Mouse (Mus musculus): ENCODE results near the gene Mthfsd. TPM values are rescaled to one million over a fixed set of nuclear protein-coding genes. Genes with fewer than 3 reads are reported as not detected.
A peak's percentile ranks its signal among the peaks of the same experiment; 100 is the strongest.

The Mthfsd gene
- total and polyA plus RNA-seq, 3 experiments = 46.1 to 62.6 TPM; not detected in 1

GRCm38 (mm10) chr8:121156990-121157491, 48.8 kb upstream of the Mthfsd start:
- peaks cover 8% of the 10 kb centered on the region for H3K79me2 ChIP-seq (ENCODE audit: control insufficient read depth, insufficient read depth, low read length, poor library complexity)
- peaks cover 0 to 23% of the 10 kb centered on the region in 2 experiments; a peak in 2 of 4 replicates for H3K36me3 ChIP-seq (ENCODE audit: control insufficient read depth in 1 of 2, insufficient read depth in 2 of 2, low read length in 2 of 2)
- H3K9me3 ChIP-seq (replicated peaks; ENCODE audit: insufficient read depth, low read length) = no peaks in the 10 kb centered on the region
- H3K27ac ChIP-seq (ENCODE audit: control insufficient read depth, low read depth, low read length) = peak overlapping the region; percentile 98
- TF ChIP-seq MAFK (IDR thresholded peaks at IDR 0.05; ENCODE audit: borderline replicate concordance, low read depth, low read length) (no peak), POLR2AphosphoS2 (IDR thresholded peaks at IDR 0.05; ENCODE audit: low read length) (no peak), RCOR1 (IDR thresholded peaks at IDR 0.05; ENCODE audit: low read depth, low read length) (0 out of 2 replicates have a peak, but pooled peaks have one; percentile 4), ELF1 (IDR thresholded peaks at IDR 0.05; ENCODE audit: low read depth, low read length) (no peak), ETS1 (IDR thresholded peaks at IDR 0.05; ENCODE audit: low read depth, low read length) (peak; percentile 51; the same call in 1 of the 2 replicates), POLR2AphosphoS5 (IDR thresholded peaks at IDR 0.05; ENCODE audit: borderline replicate concordance, low read depth, low read length) (no peak), TAL1 (IDR thresholded peaks at IDR 0.05; ENCODE audit: low read length) (peak; percentile 48), ZNF384 (IDR thresholded peaks at IDR 0.05; ENCODE audit: low read depth, low read length) (peak; percentile 90), EP300 (IDR thresholded peaks at IDR 0.05; ENCODE audit: low read depth in 1 of 2, low read length in 2 of 2) (peak; percentile 16 to 55)
- peaks cover 7 to 47% of the 10 kb centered on the region in 2 experiments; a peak in 3 of 4 replicates for H3K4me1 ChIP-seq (ENCODE audit: control insufficient read depth in 1 of 2, insufficient read depth in 2 of 2, low read length in 2 of 2)
- H3K9ac ChIP-seq (ENCODE audit: control insufficient read depth, low read depth, low read length, poor library complexity, severe bottlenecking) = peak overlapping the region; percentile 48
- no peak for DNase-seq (ENCODE audit: low read depth, low spot score)
- H3K4me3 ChIP-seq (ENCODE audit: control insufficient read depth in 1 of 2, insufficient read depth in 1 of 2, low read depth in 2 of 2, low read length in 2 of 2) = peak overlapping the region; percentile 25 to 49
- H3K27me3 ChIP-seq (ENCODE audit: control insufficient read depth in 1 of 2, insufficient read depth in 2 of 2, low read length in 2 of 2) = no peaks in the 10 kb centered on the region

DNA sequence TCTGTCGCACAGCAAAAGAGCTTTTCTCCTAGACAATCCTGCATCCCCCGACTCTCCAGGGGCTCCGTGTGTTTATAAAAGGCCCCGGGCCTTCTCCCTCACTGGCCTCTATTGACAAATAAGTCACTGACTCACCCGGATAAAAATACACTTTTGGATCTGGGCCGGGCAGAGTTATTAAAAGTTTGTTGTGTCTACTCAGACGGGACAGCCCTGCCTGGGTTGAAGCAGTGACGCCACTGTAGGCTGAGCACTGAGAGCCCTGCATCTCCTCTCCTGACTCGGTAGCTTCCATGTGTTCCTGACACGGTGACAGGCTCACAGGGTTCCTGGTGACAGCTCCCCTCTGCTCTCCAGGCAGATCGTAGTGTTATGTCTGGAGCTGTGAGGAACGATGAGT, 44.2 kb upstream of the Mthfsd start:
- TF ChIP-seq MAX (IDR thresholded peaks at IDR 0.05; ENCODE audit: low read length) (no peak), MAZ (IDR thresholded peaks at IDR 0.05; ENCODE audit: low read depth, low read length) (no peak), USF2 (IDR thresholded peaks at IDR 0.05; ENCODE audit: borderline replicate concordance in 1 of 2, insufficient read depth in 1 of 2, low read depth in 1 of 2, low read length in 2 of 2) (no peak), POLR2A (IDR thresholded peaks at IDR 0.05; ENCODE audit: control insufficient read depth in 1 of 2, insufficient read depth in 1 of 2, low read depth in 1 of 2, low read length in 2 of 2, poor library complexity in 1 of 2) (no peak), USF1 (IDR thresholded peaks at IDR 0.05; ENCODE audit: low read depth, low read length) (no peak), HCFC1 (IDR thresholded peaks at IDR 0.05; ENCODE audit: low read depth, low read length) (no peak), CHD1 (IDR thresholded peaks at IDR 0.05; ENCODE audit: low read depth, low read length) (no peak), POLR2AphosphoS2 (IDR thresholded peaks at IDR 0.05; ENCODE audit: low read length) (no peak), MYC (IDR thresholded peaks at IDR 0.05; ENCODE audit: low read depth, low read length) (no peak), ZKSCAN1 (IDR thresholded peaks at IDR 0.05; ENCODE audit: low read depth, low read length) (no peak), MXI1 (IDR thresholded peaks at IDR 0.05; ENCODE audit: low read depth, low read length) (no peak), TCF12 (IDR thresholded peaks at IDR 0.05; ENCODE audit: low read depth, low read length) (no peak)
- H3K4me3 ChIP-seq (ENCODE audit: control insufficient read depth in 1 of 2, insufficient read depth in 1 of 2, low read depth in 2 of 2, low read length in 2 of 2) = no peak overlapping the region
- no peaks in the 10 kb centered on the region for H3K9me3 ChIP-seq (replicated peaks; ENCODE audit: insufficient read depth, low read length)
- no peaks in the 10 kb centered on the region for H3K27me3 ChIP-seq (ENCODE audit: control insufficient read depth in 1 of 2, insufficient read depth in 2 of 2, low read length in 2 of 2)
- H3K9ac ChIP-seq (ENCODE audit: control insufficient read depth, low read depth, low read length, poor library complexity, severe bottlenecking) = no peak overlapping the region
- DNase-seq (ENCODE audit: low read depth, low spot score) = no peak
- no peak overlapping the region for H3K27ac ChIP-seq (ENCODE audit: control insufficient read depth, low read depth, low read length)
- peaks cover 0 to 9% of the 10 kb centered on the region in 2 experiments; a peak in 2 of 4 replicates for H3K36me3 ChIP-seq (ENCODE audit: control insufficient read depth in 1 of 2, insufficient read depth in 2 of 2, low read length in 2 of 2)
- peaks cover 0 to 27% of the 10 kb centered on the region in 2 experiments; a peak in 3 of 4 replicates for H3K4me1 ChIP-seq (ENCODE audit: control insufficient read depth in 1 of 2, insufficient read depth in 2 of 2, low read length in 2 of 2)
- no peaks in the 10 kb centered on the region for H3K79me2 ChIP-seq (ENCODE audit: control insufficient read depth, insufficient read depth, low read length, poor library complexity)

All from MEL (cell line).